Mouse (Mus musculus): Measurements from ENCODE around the gene Fam126a. TPM values are rescaled to one million over a fixed set of nuclear protein-coding genes. Genes with fewer than 3 reads are reported as not detected.

Gene Fam126a
- polyA plus RNA-seq, 2 experiments: 15.4 to 64.8 TPM

DNA sequence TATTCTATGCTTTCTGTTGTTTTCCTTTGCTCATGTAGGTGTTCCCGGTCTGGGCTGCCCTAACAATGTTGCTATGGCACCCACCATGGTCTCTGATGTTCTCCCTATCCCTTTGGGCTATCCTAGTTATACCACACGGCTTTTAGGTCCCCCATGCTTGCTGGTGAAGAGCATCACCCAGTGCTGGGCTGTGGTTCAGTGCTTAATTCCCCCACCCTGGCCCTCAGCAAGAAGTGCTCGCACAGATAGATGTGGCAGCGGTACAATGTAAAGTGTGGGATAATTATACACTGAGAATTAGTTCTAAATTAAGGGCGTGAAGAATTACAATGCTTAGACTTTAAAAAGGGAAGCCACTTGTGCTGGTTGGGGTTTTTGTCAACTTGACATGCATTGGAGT lies 164.5 kb downstream of the Fam126a start:
- H3K27ac ChIP-seq: no peak overlapping the region
- no peaks in the 10 kb centered on the region for H3K9me3 ChIP-seq (ENCODE audit: control insufficient read depth, low read length)
- DNase-seq (ENCODE audit: low read depth in 3 of 3, low spot score in 3 of 3): no peak
- 65% methylated on average over 5 of the region's 5 CpGs for WGBS (ENCODE audit: insufficient replicate concordance)
- H3K27me3 ChIP-seq (ENCODE audit: control insufficient read depth, insufficient read depth, low read length): no peaks in the 10 kb centered on the region
- H3K4me1 ChIP-seq (replicated peaks; ENCODE audit: control insufficient read depth in 2 of 2, insufficient read depth in 2 of 2, low read length in 1 of 2): no peaks in the 10 kb centered on the region
- no peak overlapping the region for H3K4me3 ChIP-seq (ENCODE audit: insufficient read depth in 1 of 2, low read depth in 2 of 2, low read length in 2 of 2)
- ATAC-seq (ENCODE audit: insufficient read depth): no peak
- TF ChIP-seq EP300 (IDR thresholded peaks at IDR 0.05; ENCODE audit: low read depth): no peak
- no peak for TF ChIP-seq CTCF (IDR thresholded peaks at IDR 0.05; ENCODE audit: low read depth)
- H3K4me2 ChIP-seq (ENCODE audit: low read depth): no peak overlapping the region
- no peak overlapping the region for H3K9ac ChIP-seq (replicated peaks)
- H3K36me3 ChIP-seq (replicated peaks; ENCODE audit: control insufficient read depth, insufficient read depth, low read depth): no peaks in the 10 kb centered on the region

Other genes with a start within 250 kb of the Fam126a start
- gene Pus7, start 247.0 kb downstream of the Fam126a start, polyA plus RNA-seq (2012; rRNA removed): 6.2 and 10.8 TPM in 2 replicates
- gene Pus7, start 247.0 kb downstream of the Fam126a start, polyA plus RNA-seq (2014; fragmentation: Nextera tagmentation; extraction: Ambion mirVana): 10.8 and 12.6 TPM in 2 replicates
- 11.3 and 14.2 TPM in 2 replicates for gene Rint1, start 243.0 kb downstream of the Fam126a start, polyA plus RNA-seq (2012; rRNA removed)
- 12.6 and 16.4 TPM in 2 replicates for gene Rint1, start 243.0 kb downstream of the Fam126a start, polyA plus RNA-seq (2014; fragmentation: Nextera tagmentation; extraction: Ambion mirVana)
- gene Tomm7, start 186.5 kb downstream of the Fam126a start, polyA plus RNA-seq (2012; rRNA removed): 29.0 and 58.7 TPM in 2 replicates
- gene Tomm7, start 186.5 kb downstream of the Fam126a start, polyA plus RNA-seq (2014; fragmentation: Nextera tagmentation; extraction: Ambion mirVana): 82.8 and 85.6 TPM in 2 replicates
- gene Klhl7, start 69.9 kb upstream of the Fam126a start, polyA plus RNA-seq (2012; rRNA removed): 6.0 and 9.8 TPM in 2 replicates
- gene Klhl7, start 69.9 kb upstream of the Fam126a start, polyA plus RNA-seq (2014; fragmentation: Nextera tagmentation; extraction: Ambion mirVana): 18.1 and 19.6 TPM in 2 replicates
- gene Nupl2, start 134.3 kb upstream of the Fam126a start, polyA plus RNA-seq (2012; rRNA removed): 2.8 and 3.6 TPM in 2 replicates
- 6.5 TPM in 2 replicates for gene Nupl2, start 134.3 kb upstream of the Fam126a start, polyA plus RNA-seq (2014; fragmentation: Nextera tagmentation; extraction: Ambion mirVana)